Mouse (Mus musculus): ENCODE data around the gene 2900026A02Rik. TPM values are rescaled to one million over a fixed set of nuclear protein-coding genes. Genes with fewer than 3 reads are reported as not detected.

2900026A02Rik gene
- polyA plus RNA-seq (2015; fragmentation: Nextera tagmentation; extraction: Ambion mirVana) = 12.6 TPM in 2 replicates

- Histone ChIP-seq H3K9me3 (ENCODE audit: control insufficient read depth, low read length) (peaks cover 2% of the 10 kb centered on the region; the same call in 1 of the 2 replicates), H3K36me3 (ENCODE audit: control insufficient read depth, insufficient read depth, low read length) (no peaks in the 10 kb centered on the region), H3K9ac (ENCODE audit: low read length) (peak within 1 kb of the TSS; percentile 76), H3K4me2 (ENCODE audit: low read depth, low read length) (peak within 1 kb of the TSS; percentile 96), H3K4me3 (ENCODE audit: low read length) (peak within 1 kb of the TSS; percentile 73), H3K27ac (ENCODE audit: low read length) (peak within 1 kb of the TSS; percentile 37; the same call in 1 of the 2 replicates), H3K27me3 (ENCODE audit: control insufficient read depth, insufficient read depth, low read depth, low read length) (no peaks in the 10 kb centered on the region), H3K4me1 (replicated peaks; ENCODE audit: control insufficient read depth, insufficient read depth, low read length) (peaks cover 15% of the 10 kb centered on the region)
- ATAC-seq (ENCODE audit: low read depth) = peak; percentile 70
- WGBS = 10% methylated on average over 50 of the region's 62 CpGs
Observed at GRCm38 (mm10) chr5:113221147-113221865, at the start of gene 2900026A02Rik. Gene 2900026A02Rik (minus strand): TSS chr5:113221236.

- no peaks in the 10 kb centered on the region for H3K9me3 ChIP-seq (ENCODE audit: control insufficient read depth, low read length)
- H3K36me3 ChIP-seq (ENCODE audit: control insufficient read depth, insufficient read depth, low read length) = no peaks in the 10 kb centered on the region
- no peak overlapping the region for H3K4me2 ChIP-seq (ENCODE audit: low read depth, low read length)
- H3K9ac ChIP-seq (ENCODE audit: low read length) = no peak overlapping the region
- ATAC-seq (ENCODE audit: low read depth) = no peak
- no peak overlapping the region for H3K27ac ChIP-seq (ENCODE audit: low read length)
- 74% methylated on average over 3 of the region's 3 CpGs for WGBS
- no peaks in the 10 kb centered on the region for H3K27me3 ChIP-seq (ENCODE audit: control insufficient read depth, insufficient read depth, low read depth, low read length)
- H3K4me3 ChIP-seq (ENCODE audit: low read length) = no peak overlapping the region
- no peaks in the 10 kb centered on the region for H3K4me1 ChIP-seq (replicated peaks; ENCODE audit: control insufficient read depth, insufficient read depth, low read length)
Observed at GRCm38 (mm10) chr5:113270043-113270442, 49.0 kb upstream of the 2900026A02Rik start.

- Histone ChIP-seq H3K4me3 (ENCODE audit: low read length) (no peak overlapping the region), H3K4me1 (replicated peaks; ENCODE audit: control insufficient read depth, insufficient read depth, low read length) (no peaks in the 10 kb centered on the region), H3K27me3 (ENCODE audit: control insufficient read depth, insufficient read depth, low read depth, low read length) (no peaks in the 10 kb centered on the region), H3K4me2 (ENCODE audit: low read depth, low read length) (no peak overlapping the region), H3K36me3 (ENCODE audit: control insufficient read depth, insufficient read depth, low read length) (no peaks in the 10 kb centered on the region), H3K9ac (ENCODE audit: low read length) (no peak overlapping the region), H3K27ac (ENCODE audit: low read length) (no peak overlapping the region), H3K9me3 (ENCODE audit: control insufficient read depth, low read length) (no peaks in the 10 kb centered on the region)
- ATAC-seq (ENCODE audit: low read depth) = no peak
Observed at GRCm38 (mm10) chr5:113268246-113268645, 47.2 kb upstream of the 2900026A02Rik start.

GRCm38 (mm10) chr5:113265637-113266036 is 44.6 kb upstream of the 2900026A02Rik start:
- ATAC-seq (ENCODE audit: low read depth) = no peak
- H3K36me3 ChIP-seq (ENCODE audit: control insufficient read depth, insufficient read depth, low read length) = no peaks in the 10 kb centered on the region

GRCm38 (mm10) chr5:113250806-113251205 is 29.8 kb upstream of the 2900026A02Rik start:
- no peak overlapping the region for H3K9ac ChIP-seq (ENCODE audit: low read length)
- no peaks in the 10 kb centered on the region for H3K4me1 ChIP-seq (replicated peaks; ENCODE audit: control insufficient read depth, insufficient read depth, low read length)
- WGBS = 91% methylated on average over 11 of the region's 11 CpGs
- no peaks in the 10 kb centered on the region for H3K36me3 ChIP-seq (ENCODE audit: control insufficient read depth, insufficient read depth, low read length)
- no peak overlapping the region for H3K4me2 ChIP-seq (ENCODE audit: low read depth, low read length)
- H3K4me3 ChIP-seq (ENCODE audit: low read length) = no peak overlapping the region
- no peak overlapping the region for H3K27ac ChIP-seq (ENCODE audit: low read length)
- no peaks in the 10 kb centered on the region for H3K27me3 ChIP-seq (ENCODE audit: control insufficient read depth, insufficient read depth, low read depth, low read length)
- no peak for ATAC-seq (ENCODE audit: low read depth)
- no peaks in the 10 kb centered on the region for H3K9me3 ChIP-seq (ENCODE audit: control insufficient read depth, low read length)

More at GRCm38 (mm10) chr5:113265637-113266036, 44.6 kb upstream of the 2900026A02Rik start:
- H3K27me3 ChIP-seq (ENCODE audit: control insufficient read depth, insufficient read depth, low read depth, low read length) = no peaks in the 10 kb centered on the region
- H3K27ac ChIP-seq (ENCODE audit: low read length) = no peak overlapping the region
- H3K9me3 ChIP-seq (ENCODE audit: control insufficient read depth, low read length) = no peaks in the 10 kb centered on the region
- 75% methylated on average over 8 of the region's 8 CpGs for WGBS
- H3K4me3 ChIP-seq (ENCODE audit: low read length) = no peak overlapping the region
- no peak overlapping the region for H3K9ac ChIP-seq (ENCODE audit: low read length)
- no peaks in the 10 kb centered on the region for H3K4me1 ChIP-seq (replicated peaks; ENCODE audit: control insufficient read depth, insufficient read depth, low read length)
- no peak overlapping the region for H3K4me2 ChIP-seq (ENCODE audit: low read depth, low read length)

DNA sequence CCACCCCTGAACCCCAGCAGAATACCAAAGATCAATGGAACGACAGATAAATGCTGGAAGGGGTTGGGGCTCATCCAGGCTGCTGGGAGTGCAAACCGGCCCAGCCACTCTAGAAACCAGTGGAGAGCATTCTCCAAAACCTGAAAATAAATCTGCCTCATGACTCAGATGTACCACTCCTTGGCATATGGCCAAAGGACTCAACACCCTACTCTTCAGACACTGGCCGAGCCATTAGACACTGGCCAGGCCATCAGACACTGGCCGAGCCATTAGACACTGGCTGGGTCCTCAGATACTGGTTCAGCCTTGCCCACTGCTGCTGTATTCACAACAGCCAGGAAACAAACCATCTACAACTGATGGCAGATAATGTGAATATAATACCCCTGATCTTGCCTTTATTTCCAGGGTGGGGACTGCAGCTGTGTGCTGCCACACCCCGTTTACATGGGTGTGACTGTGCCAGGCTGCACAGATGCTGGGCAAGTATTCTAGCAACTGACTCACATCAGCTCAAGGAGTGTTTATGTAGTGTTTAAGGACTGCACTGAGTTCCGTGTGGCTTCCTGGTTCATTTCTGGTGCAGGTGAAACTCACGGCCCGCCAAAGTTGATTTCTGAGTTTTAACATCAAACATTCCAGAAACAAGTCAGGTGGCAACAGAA is 28.4 kb upstream of the 2900026A02Rik start:
- no peaks in the 10 kb centered on the region for H3K4me1 ChIP-seq (replicated peaks; ENCODE audit: control insufficient read depth, insufficient read depth, low read length)
- no peak overlapping the region for H3K27ac ChIP-seq (ENCODE audit: low read length)
- ATAC-seq (ENCODE audit: low read depth) = no peak
- H3K36me3 ChIP-seq (ENCODE audit: control insufficient read depth, insufficient read depth, low read length) = no peaks in the 10 kb centered on the region
- H3K4me2 ChIP-seq (ENCODE audit: low read depth, low read length) = no peak overlapping the region
- no peaks in the 10 kb centered on the region for H3K9me3 ChIP-seq (ENCODE audit: control insufficient read depth, low read length)
- no peak overlapping the region for H3K9ac ChIP-seq (ENCODE audit: low read length)
- H3K4me3 ChIP-seq (ENCODE audit: low read length) = no peak overlapping the region
- no peaks in the 10 kb centered on the region for H3K27me3 ChIP-seq (ENCODE audit: control insufficient read depth, insufficient read depth, low read depth, low read length)
- 55% methylated on average over 8 of the region's 8 CpGs for WGBS

DNA sequence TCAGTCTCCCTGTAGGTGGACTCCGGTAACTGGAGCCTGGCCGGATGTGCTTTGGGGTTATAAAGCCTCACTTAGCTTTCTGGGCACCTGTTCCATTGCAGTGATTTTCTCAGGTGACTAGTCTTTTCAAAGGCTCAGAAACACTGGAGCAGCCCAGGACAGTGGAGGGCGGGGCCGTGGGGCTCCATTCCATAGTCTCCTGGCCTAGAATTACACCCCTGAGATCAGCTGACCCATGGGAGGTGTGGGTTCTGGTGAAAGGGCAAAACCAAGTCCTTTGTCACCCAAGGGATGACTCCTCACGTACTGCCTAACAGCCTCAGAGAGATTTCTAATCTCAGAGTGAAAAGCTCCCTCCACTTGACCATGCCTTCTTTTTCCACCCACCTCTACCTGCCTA is 9.2 kb upstream of the 2900026A02Rik start:
- no peaks in the 10 kb centered on the region for H3K9me3 ChIP-seq (ENCODE audit: control insufficient read depth, low read length)
- no peak overlapping the region for H3K4me2 ChIP-seq (ENCODE audit: low read depth, low read length)
- no peak overlapping the region for H3K9ac ChIP-seq (ENCODE audit: low read length)
- H3K4me1 ChIP-seq (replicated peaks; ENCODE audit: control insufficient read depth, insufficient read depth, low read length) = peaks cover 16% of the 10 kb centered on the region
- H3K27me3 ChIP-seq (ENCODE audit: control insufficient read depth, insufficient read depth, low read depth, low read length) = no peaks in the 10 kb centered on the region
- 74% methylated on average over 5 of the region's 5 CpGs for WGBS
- no peak overlapping the region for H3K27ac ChIP-seq (ENCODE audit: low read length)
- H3K4me3 ChIP-seq (ENCODE audit: low read length) = no peak overlapping the region
- no peak for ATAC-seq (ENCODE audit: low read depth)
- no peaks in the 10 kb centered on the region for H3K36me3 ChIP-seq (ENCODE audit: control insufficient read depth, insufficient read depth, low read length)

DNA sequence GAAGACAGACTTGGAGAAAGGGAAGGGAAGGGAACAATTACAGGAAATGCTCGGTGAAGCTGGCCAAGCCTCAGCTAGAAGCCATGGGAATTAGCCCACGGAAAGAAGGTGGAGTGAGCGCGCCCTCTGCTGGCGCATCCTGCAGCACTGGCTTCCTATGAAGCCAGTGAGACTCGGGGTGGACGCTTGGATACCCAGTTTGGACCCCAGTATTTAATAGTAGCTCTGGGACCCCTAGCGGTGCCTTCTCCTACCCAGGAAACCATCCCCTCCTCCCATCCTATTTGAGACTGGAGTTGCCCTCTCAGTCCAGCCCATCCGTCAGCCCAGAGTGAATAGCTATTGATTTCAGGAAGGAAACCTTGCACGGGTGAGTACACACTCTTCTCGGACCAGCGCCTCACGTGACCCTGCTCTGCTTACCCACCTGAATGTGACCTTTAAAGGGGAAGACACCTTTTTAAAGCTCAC is 5.6 kb upstream of the 2900026A02Rik start, which contains the start of gene Tmem211:
Gene Tmem211, plus strand, starts transcription at position 278 of the 471 bp plus-strand sequence.
- peak; percentile 83 for ATAC-seq (ENCODE audit: low read depth)
- H3K36me3 ChIP-seq (ENCODE audit: control insufficient read depth, insufficient read depth, low read length) = no peaks in the 10 kb centered on the region
- 0% methylated on average over 13 of the region's 13 CpGs for WGBS
- H3K27ac ChIP-seq (ENCODE audit: low read length) = peak within 1 kb of the TSS; percentile 78
- H3K27me3 ChIP-seq (ENCODE audit: control insufficient read depth, insufficient read depth, low read depth, low read length) = no peaks in the 10 kb centered on the region
- peaks cover 16% of the 10 kb centered on the region for H3K4me1 ChIP-seq (replicated peaks; ENCODE audit: control insufficient read depth, insufficient read depth, low read length)
- no peaks in the 10 kb centered on the region for H3K9me3 ChIP-seq (ENCODE audit: control insufficient read depth, low read length)
- H3K4me3 ChIP-seq (ENCODE audit: low read length) = peak within 1 kb of the TSS; percentile 26
- peak within 1 kb of the TSS; percentile 67 for H3K9ac ChIP-seq (ENCODE audit: low read length)
- peak within 1 kb of the TSS; percentile 53 for H3K4me2 ChIP-seq (ENCODE audit: low read depth, low read length)

- 22% methylated on average over 25 of the region's 25 CpGs for WGBS
- Histone ChIP-seq H3K4me3 (ENCODE audit: low read length) (peak overlapping the region; percentile 26), H3K9me3 (ENCODE audit: control insufficient read depth, low read length) (peaks cover 2% of the 10 kb centered on the region; the same call in 1 of the 2 replicates)
Observed at GRCm38 (mm10) chr5:113225686-113226435, 4.8 kb upstream of the 2900026A02Rik start.

More at GRCm38 (mm10) chr5:113225686-113226435, 4.8 kb upstream of the 2900026A02Rik start:
- peak overlapping the region; percentile 53 for H3K4me2 ChIP-seq (ENCODE audit: low read depth, low read length)
- no peak for ATAC-seq (ENCODE audit: low read depth)
- no peaks in the 10 kb centered on the region for H3K27me3 ChIP-seq (ENCODE audit: control insufficient read depth, insufficient read depth, low read depth, low read length)
- H3K4me1 ChIP-seq (replicated peaks; ENCODE audit: control insufficient read depth, insufficient read depth, low read length) = peaks cover 16% of the 10 kb centered on the region
- H3K27ac ChIP-seq (ENCODE audit: low read length) = peak overlapping the region; percentile 78
- no peaks in the 10 kb centered on the region for H3K36me3 ChIP-seq (ENCODE audit: control insufficient read depth, insufficient read depth, low read length)
- H3K9ac ChIP-seq (ENCODE audit: low read length) = peak overlapping the region; percentile 67
